Mouse (Mus musculus) NIH3T3 (cell line): Measurements from ENCODE around the gene Tmppe.

Experiments used
- DNase-seq: peaks from one replicate; pipeline ENCODE4 v3.0.0-alpha.2; 2012; ENCODE audit warnings: low read depth

Gene Tmppe

DNA sequence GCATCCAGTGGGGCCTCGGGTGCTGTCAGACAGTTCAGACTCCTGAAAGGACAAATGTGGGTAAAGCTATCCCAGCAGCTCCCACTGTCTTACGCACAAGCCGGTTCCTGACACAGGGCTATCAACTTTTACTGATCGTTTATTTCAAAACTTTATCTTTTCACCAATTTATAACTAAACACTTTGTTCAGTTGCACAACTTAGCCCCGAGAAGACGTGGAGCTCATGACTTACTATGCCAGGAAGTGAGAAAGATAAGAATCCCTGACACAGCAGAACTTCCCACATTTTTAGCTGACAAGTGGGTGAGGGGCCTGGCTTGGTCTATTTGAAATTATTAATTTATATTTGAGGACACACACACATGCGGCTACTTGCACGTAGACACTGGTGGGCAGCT is 6.2 kb upstream of the Tmppe start:
- DNase-seq, result no peak

DNA sequence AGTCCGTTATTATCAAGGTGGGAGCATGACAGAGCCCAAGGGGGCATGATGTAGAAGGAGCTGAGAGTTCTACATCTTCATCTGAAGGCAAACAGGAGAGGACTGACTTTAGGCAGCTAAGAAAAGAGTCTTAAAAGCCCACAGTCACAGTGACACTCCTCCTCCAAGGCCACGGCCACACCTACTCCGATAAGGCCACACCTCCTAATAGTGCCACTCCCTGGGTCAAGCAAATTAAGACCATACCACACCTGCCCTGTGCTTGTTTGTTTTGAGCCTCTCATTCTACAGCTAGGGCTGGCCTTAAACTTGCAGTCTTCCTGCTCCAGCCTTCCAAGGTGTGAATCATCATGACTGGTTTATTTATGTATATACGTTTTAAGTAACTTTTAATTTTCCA is 5.6 kb upstream of the Tmppe start:
- DNase-seq, result no peak

DNA sequence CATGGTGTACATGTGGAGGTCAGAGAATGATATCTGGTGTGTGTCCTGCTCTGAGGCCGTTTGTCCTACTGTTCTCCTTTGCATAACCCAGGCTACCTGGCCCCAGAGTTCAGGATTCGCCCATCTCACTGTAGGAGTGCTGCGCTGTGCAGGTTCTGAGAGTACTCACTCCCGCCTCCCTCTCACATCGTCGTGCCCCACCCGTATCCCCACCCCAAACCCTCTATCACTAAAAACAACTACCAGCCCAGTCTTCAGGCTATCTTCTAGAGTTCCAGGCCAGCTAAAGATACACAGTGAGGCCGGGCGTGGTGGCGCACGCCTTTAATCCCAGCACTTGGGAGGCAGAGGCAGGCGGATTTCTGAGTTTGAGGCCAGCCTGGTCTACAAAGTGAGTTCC is 1.2 kb upstream of the Tmppe start:
- DNase-seq, result no peak

DNA sequence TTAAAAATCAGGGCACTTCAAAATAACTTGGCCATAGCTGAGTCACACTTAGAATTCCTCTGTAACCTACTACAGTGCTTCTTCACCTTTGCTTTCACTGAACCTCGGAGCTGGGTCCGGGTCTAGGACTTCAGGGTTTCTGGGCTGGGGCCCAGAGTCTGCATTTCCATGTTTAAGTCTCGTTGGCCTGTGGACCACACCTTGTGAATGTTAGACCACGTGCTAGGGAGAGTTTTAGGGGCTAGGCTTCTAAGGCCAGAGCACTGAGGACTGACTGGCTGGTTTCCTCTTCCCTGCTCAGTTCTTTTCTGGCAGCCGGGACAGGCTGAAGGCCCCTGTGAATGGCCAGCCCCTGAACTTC is 337 bp upstream of the Tmppe start:
- no peak for DNase-seq

DNA sequence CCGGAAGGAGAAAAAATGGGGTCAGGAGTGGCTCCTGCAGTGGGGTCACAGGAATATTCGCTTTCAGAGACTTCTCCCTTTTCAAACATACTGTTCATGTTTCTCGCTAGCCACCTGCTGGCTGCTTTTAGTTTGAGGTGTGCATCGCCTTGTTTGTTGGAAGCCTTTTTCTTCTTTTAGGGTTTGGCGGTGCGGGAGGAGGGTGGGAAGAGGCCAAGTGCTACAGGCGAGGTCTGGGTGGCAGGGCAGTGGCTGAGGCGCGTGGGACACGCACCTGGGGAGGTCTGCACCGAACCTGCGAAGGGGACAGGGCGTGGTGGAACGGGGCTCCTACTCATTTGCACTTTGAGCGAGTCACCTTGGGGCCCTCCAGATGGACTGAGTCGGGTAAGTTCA is 778 bp downstream of the Tmppe start:
- DNase-seq, result peak; percentile 63

DNA sequence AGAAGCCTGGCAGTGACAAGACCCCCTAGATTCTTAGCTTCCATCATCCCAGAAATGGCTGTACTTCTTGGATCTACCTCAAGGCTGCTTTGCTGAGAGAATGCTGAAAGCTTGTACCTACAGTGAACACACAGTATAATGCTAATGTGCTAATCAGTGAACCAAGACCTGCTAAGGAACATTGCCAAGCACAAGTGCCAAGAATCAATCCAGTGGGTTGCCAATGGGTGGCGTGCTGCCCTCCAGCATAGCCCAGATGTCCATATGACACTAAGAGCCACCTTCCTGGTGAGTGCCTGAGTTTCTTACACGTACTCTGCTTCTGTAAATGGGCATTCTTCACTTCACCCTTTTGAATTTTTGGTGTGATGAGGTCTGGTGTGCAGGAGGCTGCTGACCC is 6.8 kb downstream of the Tmppe start:
- DNase-seq, result no peak

DNA sequence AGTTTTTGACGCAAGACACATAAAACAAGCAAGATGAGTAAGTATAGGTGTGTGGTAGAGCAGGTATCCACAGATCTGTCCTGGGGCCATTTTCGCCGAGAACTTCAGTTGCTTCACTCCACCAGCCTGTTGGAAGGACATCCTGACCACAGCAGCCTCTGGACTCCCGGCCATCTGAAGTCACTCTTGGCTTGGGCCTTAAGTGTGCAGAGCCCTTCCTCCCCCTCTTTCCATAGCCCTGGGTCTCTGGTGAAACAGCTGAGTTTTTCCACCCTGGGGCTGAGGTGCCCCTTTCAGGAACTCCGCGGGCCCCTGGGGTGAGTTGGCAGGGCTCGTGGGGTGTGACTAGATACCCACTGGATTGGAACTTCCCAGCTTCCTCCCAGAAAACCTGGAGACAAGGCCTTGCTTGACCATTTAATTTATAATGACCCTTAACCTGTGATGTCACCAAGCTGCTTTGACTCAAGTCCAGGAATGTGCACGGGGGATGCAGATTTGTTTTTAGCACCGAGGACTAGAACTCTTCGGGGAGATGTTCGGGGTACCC is 9.5 kb downstream of the Tmppe start:
- no peak for DNase-seq

DNA sequence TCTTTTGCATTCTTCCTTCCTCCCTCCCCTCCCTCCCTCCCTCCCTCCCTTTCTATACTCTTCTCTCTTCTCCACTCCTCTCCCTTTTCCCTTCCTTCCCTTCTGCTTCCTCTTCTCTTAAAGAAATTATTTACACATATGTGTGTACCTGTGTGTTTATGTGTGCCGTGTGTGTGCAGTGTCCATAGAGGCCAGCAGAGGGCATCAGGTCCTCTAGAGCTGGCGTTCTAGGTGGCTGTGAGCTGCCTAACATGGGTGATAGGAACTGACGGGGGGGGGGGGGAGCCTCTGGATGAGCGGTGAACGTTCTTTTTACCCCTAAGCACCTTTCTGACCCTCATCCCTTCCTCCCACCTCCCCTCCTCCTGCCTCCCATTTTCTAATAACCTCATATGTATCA is 10.4 kb downstream of the Tmppe start:
- no peak for DNase-seq

DNA sequence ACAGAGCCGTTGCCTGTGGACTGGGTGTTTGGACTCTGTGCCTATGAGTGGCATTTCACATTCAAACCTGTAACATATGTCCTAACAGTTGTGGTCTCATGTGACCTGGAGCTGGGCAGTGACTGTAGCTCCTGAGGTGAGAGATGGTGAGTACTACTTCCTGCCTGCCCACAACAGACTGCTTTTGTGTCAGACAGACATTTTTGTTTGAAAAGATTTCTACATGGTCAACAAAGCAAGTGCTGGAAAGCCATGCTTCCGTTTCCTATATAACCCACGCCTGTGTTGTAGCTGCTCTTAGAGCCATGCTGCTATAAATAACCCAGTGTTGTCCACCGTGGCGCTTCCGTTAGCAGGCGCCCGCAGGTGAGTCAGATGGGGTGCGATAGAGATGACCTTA is 11.5 kb downstream of the Tmppe start:
- no peak for DNase-seq

DNA sequence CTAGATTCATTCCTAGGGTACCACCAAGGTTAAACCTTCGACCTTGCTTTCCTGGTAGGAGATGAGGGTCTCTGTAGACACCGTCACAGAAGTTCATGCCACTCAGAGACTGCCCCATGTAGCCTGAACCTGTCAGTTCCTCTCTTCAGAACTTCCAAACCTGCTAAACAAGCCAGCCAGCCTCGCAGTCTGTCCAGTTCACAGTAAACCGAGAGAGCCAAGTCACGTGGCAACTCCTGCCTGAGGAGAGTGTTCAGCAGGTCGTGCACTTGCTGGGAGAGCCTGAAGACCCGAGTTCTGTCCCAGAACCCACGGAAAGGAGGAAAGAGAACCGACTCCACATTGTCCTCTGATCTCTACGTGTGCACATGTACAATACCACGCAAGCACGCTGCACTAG is 13.0 kb downstream of the Tmppe start:
- no peak for DNase-seq

DNA sequence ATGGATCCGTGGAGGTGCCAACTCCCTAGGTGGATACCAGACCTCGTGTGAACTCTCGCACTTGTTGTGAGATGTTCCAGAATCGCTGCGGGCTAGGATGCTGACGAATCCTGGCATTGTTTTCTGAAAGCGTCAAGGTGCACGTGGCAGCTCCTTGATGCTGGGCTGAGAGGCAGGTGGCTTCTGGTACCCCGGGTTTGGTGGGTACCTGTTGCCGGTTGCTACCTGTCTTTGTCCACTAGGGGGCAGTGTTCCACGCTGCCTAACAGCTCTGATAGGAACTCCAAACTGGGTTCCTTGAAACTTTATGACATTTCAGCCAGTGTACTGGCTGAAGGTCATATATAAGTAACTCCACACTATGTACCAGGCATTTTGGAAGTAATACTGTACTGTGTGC is 14.8 kb downstream of the Tmppe start:
- DNase-seq, result peak; percentile 81

DNA sequence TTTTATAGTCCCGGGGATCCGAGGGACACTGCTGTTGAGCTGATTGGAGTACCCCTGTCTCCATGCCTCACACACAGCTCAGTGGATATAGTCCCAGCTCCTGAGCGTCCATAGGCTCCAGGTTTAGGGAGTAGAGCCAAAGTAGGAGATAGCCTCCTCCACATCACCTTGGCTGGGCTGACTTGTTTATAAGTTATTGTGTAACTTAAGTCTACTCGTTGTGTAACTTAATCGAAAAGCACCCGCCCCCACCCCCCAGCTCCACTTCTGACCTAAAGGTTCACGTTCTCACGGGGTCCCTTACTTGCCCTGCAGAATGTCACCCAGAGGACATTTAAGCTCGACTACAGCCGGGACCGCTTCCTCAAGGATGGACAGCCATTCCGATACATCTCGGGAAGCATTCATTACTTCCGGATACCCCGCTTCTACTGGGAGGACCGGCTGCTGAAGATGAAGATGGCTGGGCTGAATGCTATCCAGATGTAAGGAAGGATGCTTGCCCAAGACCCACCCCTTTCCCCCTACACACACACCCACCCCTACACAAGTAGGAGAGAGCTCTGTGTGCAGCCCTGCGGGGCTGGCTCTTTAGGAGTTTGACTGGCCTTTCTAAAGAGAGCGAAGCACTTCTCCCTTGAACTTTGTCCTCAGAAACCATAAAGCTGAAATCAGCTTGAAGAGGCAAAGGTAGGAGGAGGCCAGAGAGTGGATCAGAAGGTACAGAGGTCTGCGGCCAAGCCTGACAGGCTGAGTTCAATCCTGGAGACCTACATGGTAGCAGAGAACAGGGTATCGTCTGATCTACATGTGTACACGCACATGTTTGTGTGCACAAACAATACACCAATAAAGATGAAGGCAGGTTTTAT is 16.0 kb downstream of the Tmppe start:
- no peak for DNase-seq

DNA sequence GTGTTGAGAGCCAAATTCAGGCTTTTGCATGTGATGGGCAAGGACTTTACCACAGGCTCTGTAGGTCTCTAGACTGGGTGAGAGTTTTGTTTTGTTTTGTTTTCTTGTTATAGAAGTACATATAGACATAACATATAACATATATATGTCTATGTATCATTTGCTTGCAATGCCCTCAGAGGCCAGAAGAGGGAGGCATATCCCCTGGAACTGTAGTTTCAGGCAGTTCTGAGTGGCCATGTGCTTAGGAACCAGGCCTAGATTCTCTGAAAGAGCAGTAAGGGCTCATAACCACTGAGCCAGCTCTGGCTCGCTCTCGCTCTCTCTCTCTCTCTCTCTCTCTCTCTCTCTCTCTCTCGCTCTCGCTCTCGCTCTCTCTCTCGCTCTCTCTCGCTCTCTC is 17.3 kb downstream of the Tmppe start:
- peak; percentile 63 for DNase-seq

DNA sequence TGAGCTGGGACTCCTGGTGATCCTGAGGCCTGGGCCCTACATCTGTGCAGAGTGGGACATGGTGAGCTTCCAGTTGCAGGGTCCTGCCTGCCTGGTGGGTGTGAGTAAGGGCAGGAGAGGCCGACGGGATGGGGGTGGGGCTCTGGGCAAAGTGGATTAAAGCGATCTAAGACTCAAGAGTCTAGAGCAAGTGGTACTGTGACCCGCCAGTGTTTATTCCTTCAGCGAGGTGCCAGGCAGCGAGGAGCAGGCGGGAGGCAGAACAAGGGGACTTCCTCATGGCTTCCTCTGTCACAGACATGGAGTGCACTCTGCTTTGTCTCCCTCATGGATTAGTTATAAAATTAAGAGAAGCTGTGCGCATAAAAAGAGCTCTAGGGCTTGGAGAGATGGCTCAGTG is 19.5 kb downstream of the Tmppe start:
- DNase-seq, result no peak

DNA sequence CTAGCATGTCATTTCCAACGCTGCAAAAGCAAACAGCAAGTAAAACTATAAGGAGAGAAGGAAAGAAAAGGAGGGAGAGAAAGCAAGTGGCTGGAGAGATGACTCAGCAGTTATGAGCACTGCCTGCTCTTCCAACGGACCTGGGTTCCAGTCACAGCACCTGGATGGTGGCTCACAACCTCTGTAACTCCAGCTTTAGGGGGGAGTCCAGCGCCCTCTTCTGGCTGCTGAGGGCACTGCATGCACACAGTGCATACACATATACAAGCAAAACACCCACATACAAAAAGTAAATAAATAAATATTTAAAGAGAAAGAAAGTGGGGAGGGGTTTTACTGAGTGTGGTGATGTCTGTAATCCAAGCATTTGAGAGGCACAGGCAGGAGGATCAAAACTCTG is 20.1 kb downstream of the Tmppe start:
- no peak for DNase-seq

DNA sequence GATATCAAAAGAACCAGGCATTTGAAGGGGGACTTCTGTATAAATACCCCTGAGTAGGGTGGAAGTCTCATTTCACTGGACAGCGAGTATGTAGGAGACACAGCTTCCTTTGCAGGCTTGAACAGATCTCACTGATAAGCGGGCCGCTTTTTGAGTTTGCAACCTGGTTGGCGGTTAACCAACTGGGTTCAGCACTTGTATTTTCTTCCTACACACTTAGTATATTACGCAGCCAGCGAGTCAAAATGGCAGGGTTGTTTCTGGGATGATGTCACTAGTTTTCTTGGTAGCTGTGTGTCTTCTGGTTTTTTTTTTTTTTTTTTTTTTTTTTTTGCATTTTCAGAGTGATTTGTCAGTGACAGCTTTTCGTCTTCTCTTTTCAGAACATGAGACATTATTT is 20.9 kb downstream of the Tmppe start:
- no peak for DNase-seq

DNA sequence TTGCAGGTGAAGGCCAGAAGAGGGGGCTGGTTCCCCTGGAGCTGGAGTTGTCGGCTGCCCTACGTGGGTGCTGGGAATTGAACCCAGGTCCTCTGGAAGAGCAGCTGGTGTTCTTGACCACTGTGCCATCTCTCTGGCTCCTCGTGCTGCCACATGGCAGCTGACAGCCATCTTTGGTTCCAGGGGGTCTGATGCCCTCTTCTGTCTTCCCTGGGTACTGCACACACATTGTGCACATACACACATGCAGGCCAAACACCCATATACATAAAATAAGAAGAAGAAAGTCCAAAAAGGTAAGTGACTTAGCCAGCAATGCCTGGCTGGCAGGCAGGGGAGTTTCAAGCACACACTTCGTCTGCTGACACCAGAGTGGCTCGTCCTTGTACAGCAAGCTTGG is 24.7 kb downstream of the Tmppe start:
- no peak for DNase-seq

DNA sequence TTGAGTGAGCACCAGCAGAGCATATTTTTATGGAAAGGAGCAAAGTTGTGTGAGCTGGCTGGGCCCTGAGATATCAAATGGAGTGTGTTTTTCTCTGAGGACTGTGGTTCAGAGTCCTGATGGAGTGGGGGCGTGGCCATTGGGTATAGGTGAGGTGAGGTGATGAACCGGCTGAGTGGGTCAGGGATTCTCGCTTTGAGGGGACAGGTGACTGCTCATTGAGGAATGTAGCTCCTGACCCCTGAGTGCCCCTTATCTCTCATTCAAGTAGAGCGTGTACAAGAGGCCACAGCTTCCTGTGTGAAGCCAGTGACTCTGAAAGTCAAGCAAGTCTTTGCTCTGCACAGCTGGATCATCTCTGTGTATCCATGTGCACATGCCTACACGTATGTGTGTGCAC is 25.3 kb downstream of the Tmppe start:
- DNase-seq, result no peak

DNA sequence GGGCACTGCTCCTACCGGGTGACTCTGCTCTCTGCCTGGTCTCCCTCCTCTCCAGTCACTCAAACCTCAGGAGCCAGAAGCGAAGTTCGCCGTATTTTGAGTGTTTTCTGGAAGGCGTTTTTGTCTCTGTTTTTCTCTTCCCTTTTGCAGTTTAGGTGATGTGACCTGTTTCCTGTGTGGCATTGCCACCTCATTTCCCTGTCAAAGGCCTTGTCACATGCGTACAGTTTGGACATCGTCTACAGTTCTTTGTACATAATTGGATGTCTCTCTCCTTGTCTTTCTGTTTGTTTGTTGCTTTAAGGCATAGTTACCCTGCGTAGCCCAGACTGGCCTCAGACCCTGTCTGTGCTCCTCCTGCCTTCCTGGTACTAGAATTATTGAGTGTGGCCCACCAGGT is 26.5 kb downstream of the Tmppe start:
- no peak for DNase-seq

DNA sequence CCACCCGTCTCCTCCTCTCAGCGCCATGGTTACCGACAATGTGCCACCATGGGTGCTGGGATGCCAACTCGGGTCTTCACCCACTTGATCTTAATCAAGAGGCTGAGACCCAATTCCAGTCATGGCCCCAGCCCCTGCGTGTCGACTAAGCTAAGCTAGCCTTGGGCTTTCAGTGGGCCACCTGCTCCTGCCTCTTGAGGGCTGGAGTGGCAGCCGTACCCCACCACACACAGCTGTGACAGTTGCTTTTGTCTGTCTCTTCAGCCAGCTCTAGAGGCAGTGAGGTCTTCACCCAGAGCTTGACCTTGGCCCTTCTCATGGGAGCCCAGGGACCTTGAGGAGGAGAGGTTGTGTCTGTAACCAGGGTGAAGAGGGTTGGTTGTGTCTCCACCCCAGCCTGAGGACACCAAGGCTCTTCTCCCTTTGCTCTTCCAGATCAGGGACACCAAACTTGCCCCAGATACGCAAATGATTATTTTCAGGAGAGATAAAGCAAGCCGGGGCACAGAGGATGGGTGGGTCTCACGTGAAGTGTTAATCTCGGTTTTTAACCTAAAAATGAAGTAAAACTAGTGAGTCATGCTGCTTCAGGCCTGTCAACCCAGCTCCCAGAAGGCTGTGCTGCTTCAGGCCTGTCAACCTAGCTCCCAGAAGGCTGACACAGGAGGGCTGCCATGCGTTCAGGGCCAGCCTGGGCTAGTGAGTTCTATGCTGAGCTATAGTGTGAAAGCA is 27.4 kb downstream of the Tmppe start:
- DNase-seq, result no peak

DNA sequence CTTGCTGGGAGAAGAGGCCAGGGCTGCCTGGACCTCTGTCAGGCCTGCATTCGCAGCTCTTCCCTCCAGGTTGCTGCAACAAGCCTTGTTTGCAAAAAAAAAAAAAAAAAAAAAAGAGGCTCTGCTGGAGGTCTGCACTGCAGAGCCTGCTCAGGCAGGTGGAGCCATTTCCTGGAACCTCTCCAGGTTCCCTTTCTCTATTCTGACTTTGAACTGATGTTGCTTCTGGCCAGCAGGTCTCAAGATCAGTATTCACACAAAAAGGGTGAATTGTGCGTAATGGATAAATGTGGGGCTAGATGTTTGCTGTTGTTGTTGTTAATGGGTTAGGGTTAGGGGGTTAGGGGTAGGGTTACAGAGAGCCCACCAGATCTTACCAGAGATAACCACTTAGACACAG is 34.8 kb downstream of the Tmppe start:
- DNase-seq, result peak; percentile 29

DNA sequence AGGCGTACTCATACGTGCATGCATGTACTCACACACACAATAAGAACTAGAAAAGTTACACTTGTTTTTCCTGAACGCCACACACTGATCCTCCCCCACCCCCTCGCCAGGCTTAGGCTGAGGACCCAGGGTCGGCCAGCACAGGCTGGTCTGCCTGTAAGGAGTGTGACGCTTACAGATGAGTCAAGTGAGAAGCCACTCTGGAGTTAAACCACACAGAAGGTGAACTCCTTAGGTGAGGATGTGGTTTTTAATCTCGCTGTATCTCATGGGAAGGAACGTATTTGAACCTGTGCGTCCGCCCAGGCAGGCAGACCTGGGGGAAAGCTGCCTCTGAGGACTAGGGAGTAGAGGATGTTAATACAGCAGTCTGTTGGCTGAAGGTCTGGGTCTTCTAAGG is 39.6 kb downstream of the Tmppe start:
- DNase-seq, result no peak

DNA sequence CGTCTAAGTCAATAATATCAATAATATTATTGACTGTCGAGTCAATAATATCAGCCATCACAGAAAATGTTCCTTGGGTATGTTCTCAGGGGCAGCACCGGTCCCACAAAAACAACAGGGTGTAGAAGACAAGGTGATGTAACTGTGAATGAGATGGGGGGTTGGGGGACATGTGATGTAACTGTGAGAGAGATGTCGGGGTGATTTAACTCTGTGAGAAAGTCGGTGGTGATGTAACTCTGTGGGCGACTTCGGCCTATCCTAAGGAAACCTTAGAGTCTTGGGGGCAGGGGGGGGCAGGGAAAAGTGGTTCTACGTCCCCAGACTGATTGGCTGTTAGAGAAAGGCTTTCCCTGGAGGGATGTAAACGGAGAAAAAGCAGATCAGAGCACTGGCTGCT is 41.3 kb downstream of the Tmppe start:
- DNase-seq, result no peak

DNA sequence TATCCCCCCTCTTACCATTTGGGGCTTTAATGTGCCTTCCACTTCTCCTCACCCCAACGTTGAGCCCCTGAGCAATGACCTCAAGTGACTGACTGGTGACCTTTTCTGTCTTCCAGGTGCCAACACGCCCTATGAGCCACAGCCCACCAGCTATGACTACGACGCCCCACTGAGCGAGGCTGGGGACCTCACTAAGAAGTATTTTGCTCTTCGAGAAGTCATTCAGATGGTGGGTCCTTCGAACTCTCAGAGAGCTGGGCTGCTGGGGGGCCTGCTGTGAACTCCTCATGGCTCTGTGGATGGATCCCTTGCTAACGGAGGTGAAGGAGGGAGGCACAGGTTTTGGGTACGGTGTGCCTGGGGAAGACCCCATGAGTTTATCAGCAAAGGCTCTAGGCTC is 42.0 kb downstream of the Tmppe start:
- DNase-seq, result no peak
